Mouse (Mus musculus) heart, postnatal 0 days (tissue): Measurements from ENCODE around the gene Adcy2.

ENCODE experiments used
- CTCF ChIP-seq: IDR thresholded peaks from 2 replicates; pipeline ENCODE4 v1.5.1; 2016; ENCODE audit warnings: antibody characterized with exemption, control low read depth, low read depth
- EP300 ChIP-seq: IDR thresholded peaks from 2 replicates; pipeline ENCODE4 v1.6.1; 2016; ENCODE audit warnings: antibody characterized with exemption, low read depth

DNA sequence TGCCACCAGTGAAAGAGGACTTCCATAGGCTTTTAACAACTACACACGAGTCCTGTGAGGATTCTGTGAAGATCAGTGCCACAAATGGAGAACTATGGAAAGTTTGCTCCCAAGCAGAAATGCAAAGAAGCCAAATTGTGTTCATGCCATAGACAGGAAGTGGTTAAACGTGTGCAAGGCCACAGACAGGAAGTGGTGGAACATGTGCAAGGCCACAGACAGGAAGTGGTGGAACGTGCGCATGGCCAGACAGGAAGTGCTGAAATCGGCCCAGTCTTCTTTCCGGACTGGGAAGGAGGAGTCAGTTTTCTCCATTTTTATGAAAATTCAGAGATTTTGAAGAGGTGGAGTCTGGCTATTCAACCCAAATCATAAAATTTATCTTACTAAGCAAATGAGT, 70.9 kb downstream of the Adcy2 start:
- TF ChIP-seq CTCF: no peak
- TF ChIP-seq EP300: no peak
